7 mouse cellular contexts compared by ENCODE assay signal in the genomic region with DNA sequence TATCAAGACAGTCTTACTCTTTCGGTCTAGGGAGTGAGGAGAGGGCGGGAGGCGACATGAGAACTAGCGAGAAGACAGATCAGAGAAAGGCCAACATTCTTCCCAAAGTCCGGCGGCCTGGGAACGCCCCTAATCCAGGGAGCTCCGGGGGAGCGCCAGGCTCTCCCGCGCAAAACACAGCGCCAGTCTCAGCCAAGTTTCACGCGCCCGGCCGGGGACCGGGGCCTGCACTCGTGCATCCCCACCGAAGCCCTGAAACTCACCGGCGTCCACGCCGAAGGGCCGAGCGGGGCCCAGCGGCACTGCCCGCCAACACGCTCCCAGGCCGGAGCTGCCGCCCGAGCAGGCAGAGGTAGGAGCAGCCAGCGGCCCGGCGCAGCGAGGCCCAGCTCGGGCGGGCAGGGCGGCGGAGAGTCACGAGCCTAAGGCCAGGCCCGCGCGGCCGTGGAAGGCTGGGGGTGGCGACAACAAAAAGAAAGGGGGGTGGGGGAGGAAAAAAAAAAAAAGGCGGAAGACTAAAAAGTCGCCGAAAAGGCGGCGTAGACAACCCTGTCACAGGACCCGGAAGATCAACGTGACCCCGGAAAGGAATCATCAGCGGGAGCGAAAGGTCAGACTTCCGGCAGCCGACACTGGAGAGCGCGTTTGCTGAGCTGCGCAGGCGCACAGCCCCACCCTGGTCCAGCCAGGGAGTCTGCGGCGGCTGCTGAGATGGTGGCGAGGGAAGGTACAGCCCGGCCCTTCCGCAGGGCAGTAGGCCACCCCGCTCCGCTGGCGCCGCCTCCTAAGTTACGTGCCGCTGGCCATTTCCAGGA. TPM values are rescaled to one million over a fixed set of nuclear protein-coding genes. Genes with fewer than 3 reads are reported as not detected.
DNase-seq lines count a peak whose midpoint lies in the region; ATAC-seq lines count a peak whose summit lies in the region.

A gene (minus strand): TSS at position 555 of the 815 bp plus-strand sequence.

- no peaks in the 10 kb centered on the region for H3K4me1 ChIP-seq in embryonic facial prominence, embryonic 11.5 days (ENCODE audit: control insufficient read depth, insufficient read depth, low read length)
- peaks cover 12% of the 10 kb centered on the region for H3K4me1 ChIP-seq in limb, embryonic 10.5 days
- peaks cover 21% of the 10 kb centered on the region for H3K4me1 ChIP-seq in midbrain, embryonic 13.5 days (replicated peaks)

- ATAC-seq in embryonic facial prominence, embryonic 11.5 days (replicated peaks; ENCODE audit: insufficient number of reproducible peaks, low FRiP score, low TSS enrichment, low read depth) = peak; percentile 100
- peak; percentile 97 for ATAC-seq in granulocyte monocyte progenitor cell, adult 5-6 weeks (replicated peaks; ENCODE audit: poor library complexity, severe bottlenecking)
- ATAC-seq in midbrain, embryonic 13.5 days = peak; percentile 100

- WGBS in embryonic facial prominence, embryonic 11.5 days = under 1% methylated on average over 71 of the region's 72 CpGs
- WGBS in limb, embryonic 10.5 days = under 1% methylated on average over 71 of the region's 72 CpGs
- under 1% methylated on average over 72 of the region's 72 CpGs for WGBS in midbrain, embryonic 13.5 days

- peak within 1 kb of the TSS; percentile 97 for H3K9ac ChIP-seq in embryonic facial prominence, embryonic 11.5 days (replicated peaks; ENCODE audit: low read length)
- H3K9ac ChIP-seq in midbrain, embryonic 13.5 days (replicated peaks) = peak within 1 kb of the TSS; percentile 98

- peak within 1 kb of the TSS; percentile 96 for H3K27ac ChIP-seq in embryonic facial prominence, embryonic 11.5 days (replicated peaks; ENCODE audit: low read depth, low read length)
- peak within 1 kb of the TSS; percentile 96 for H3K27ac ChIP-seq in limb, embryonic 10.5 days
- peak within 1 kb of the TSS; percentile 93 for H3K27ac ChIP-seq in midbrain, embryonic 13.5 days

- H3K4me3 ChIP-seq in embryonic facial prominence, embryonic 11.5 days (ENCODE audit: low read depth, low read length) = peak within 1 kb of the TSS; percentile 95
- peak within 1 kb of the TSS; percentile 88 for H3K4me3 ChIP-seq in limb, embryonic 10.5 days
- H3K4me3 ChIP-seq in midbrain, embryonic 13.5 days (replicated peaks) = peak within 1 kb of the TSS; percentile 98

- no peaks in the 10 kb centered on the region for H3K36me3 ChIP-seq in embryonic facial prominence, embryonic 11.5 days (replicated peaks; ENCODE audit: control insufficient read depth, insufficient read depth, low read depth, low read length)
- H3K36me3 ChIP-seq in limb, embryonic 10.5 days = peaks cover 7% of the 10 kb centered on the region; the same call in 1 of the 2 replicates
- H3K36me3 ChIP-seq in midbrain, embryonic 13.5 days = no peaks in the 10 kb centered on the region

- H3K27me3 ChIP-seq in embryonic facial prominence, embryonic 11.5 days (ENCODE audit: control insufficient read depth, insufficient read depth, low read length) = no peaks in the 10 kb centered on the region
- H3K27me3 ChIP-seq in limb, embryonic 10.5 days (ENCODE audit: low read depth, poor library complexity, severe bottlenecking) = no peaks in the 10 kb centered on the region
- no peaks in the 10 kb centered on the region for H3K27me3 ChIP-seq in midbrain, embryonic 13.5 days

- peak within 1 kb of the TSS; percentile 66 for H3K4me2 ChIP-seq in embryonic facial prominence, embryonic 11.5 days (ENCODE audit: low read depth, low read length)
- peak within 1 kb of the TSS; percentile 72 for H3K4me2 ChIP-seq in midbrain, embryonic 13.5 days (replicated peaks)

- H3K9me3 ChIP-seq in embryonic facial prominence, embryonic 11.5 days (replicated peaks; ENCODE audit: control insufficient read depth, low read length) = no peaks in the 10 kb centered on the region
- H3K9me3 ChIP-seq in limb, embryonic 10.5 days (replicated peaks) = no peaks in the 10 kb centered on the region
- H3K9me3 ChIP-seq in midbrain, embryonic 13.5 days = no peaks in the 10 kb centered on the region

- DNase-seq in adrenal gland, postnatal 14 days = peak; percentile 97
- DNase-seq in embryonic facial prominence, embryonic 11.5 days (ENCODE audit: low spot score) = peak; percentile 98
- DNase-seq in kidney, adult 11 months = peak; percentile 95
- DNase-seq in limb, embryonic 10.5 days (ENCODE audit: low spot score) = peak; percentile 95
- peak; percentile 84 for DNase-seq in spleen, adult 12 weeks (ENCODE audit: low spot score)

RNA-seq across cellular contexts. Expression of the gene that starts here (rescaled TPM):
- total RNA-seq in adrenal gland, postnatal 14 days (2021) = 36.2 and 47.0 TPM in 2 replicates
- polyA plus RNA-seq in embryonic facial prominence, embryonic 11.5 days (2014; fragmentation: Nextera tagmentation; extraction: Ambion mirVana) = 93.9 and 96.3 TPM in 2 replicates
- 89.4 and 91.3 TPM in 2 replicates for total RNA-seq in granulocyte monocyte progenitor cell, adult 5-6 weeks (2014; fragmentation: Nextera tagmentation)
- total RNA-seq in granulocyte monocyte progenitor cell, adult 5-6 weeks (2017) = 41.5 and 50.1 TPM in 2 replicates
- 67.6 and 76.8 TPM in 2 replicates for polyA plus RNA-seq in limb, embryonic 10.5 days (2016; fragmentation: Nextera tagmentation; extraction: Ambion mirVana)
- polyA plus RNA-seq in midbrain, embryonic 13.5 days (2015; fragmentation: Nextera tagmentation; extraction: Ambion mirVana) = 40.9 and 44.2 TPM in 2 replicates

Comparison
In these comparisons a context has a peak if more than half of its experiments do, and no peak if none do; other contexts are left out.
1. Peak in every context shown above with its lines: DNase-seq, ATAC-seq, H3K4me3 ChIP-seq and H3K27ac ChIP-seq.